Mouse (Mus musculus): ENCODE data around the gene Erfe.

Erfe gene

GRCm38 (mm10) chr1:91380453-91381090, 14.3 kb downstream of the Erfe start:
- DNase-seq = peak; percentile 75

GRCm38 (mm10) chr1:91381091-91381471, 14.9 kb downstream of the Erfe start:
- DNase-seq = no peak

- DNase-seq = no peak
Observed at GRCm38 (mm10) chr1:91390369-91390768, 24.1 kb downstream of the Erfe start.

GRCm38 (mm10) chr1:91397927-91398259, 31.7 kb downstream of the Erfe start:
- DNase-seq = peak in 1 of 2 experiments; percentile 16

- peak; percentile 83 to 84 for DNase-seq
Observed at GRCm38 (mm10) chr1:91398260-91399062, 32.2 kb downstream of the Erfe start, which contains the start of gene Ilkap. TSS of gene Ilkap (minus strand) at chr1:91398815.

- peak in 1 of 2 experiments; percentile 15 for DNase-seq
Observed at GRCm38 (mm10) chr1:91404976-91405375, 38.7 kb downstream of the Erfe start.

GRCm38 (mm10) chr1:91405406-91406169, 39.4 kb downstream of the Erfe start:
- DNase-seq = peak; percentile 83 to 86

- DNase-seq = no peak
Observed at GRCm38 (mm10) chr1:91407819-91408218, 41.6 kb downstream of the Erfe start.

GRCm38 (mm10) chr1:91411631-91412285, 45.5 kb downstream of the Erfe start:
- DNase-seq = no peak

GRCm38 (mm10) chr1:91412286-91413029, 46.2 kb downstream of the Erfe start:
- DNase-seq = no peak

- peak; percentile 88 to 92 for DNase-seq
Observed at GRCm38 (mm10) chr1:91413030-91413506, 46.8 kb downstream of the Erfe start.

- no peak for DNase-seq
Observed at GRCm38 (mm10) chr1:91413536-91413897, 47.3 kb downstream of the Erfe start.

- peak; percentile 79 to 87 for DNase-seq
Observed at GRCm38 (mm10) chr1:91413898-91414594, 47.8 kb downstream of the Erfe start, which contains the start of gene Hes6. TSS of gene Hes6 (minus strand) at chr1:91414038.

GRCm38 (mm10) chr1:91414903-91415302, 48.7 kb downstream of the Erfe start:
- DNase-seq = no peak

- DNase-seq = no peak
Observed at GRCm38 (mm10) chr1:91415311-91415710, 49.1 kb downstream of the Erfe start.

GRCm38 (mm10) chr1:91417991-91418390, 51.8 kb downstream of the Erfe start:
- no peak for DNase-seq

GRCm38 (mm10) chr1:91419862-91420600, 53.8 kb downstream of the Erfe start:
- DNase-seq = no peak

GRCm38 (mm10) chr1:91420601-91421065, 54.4 kb downstream of the Erfe start:
- DNase-seq = no peak

Measured in cerebellum, postnatal 36 days (tissue).